Mouse (Mus musculus): ENCODE measurements around the gene Srprb. TPM values are rescaled to one million over a fixed set of nuclear protein-coding genes. Genes with fewer than 3 reads are reported as not detected.

Srprb gene
- polyA plus RNA-seq, 2 experiments = 17.1 to 18.4 TPM

DNA sequence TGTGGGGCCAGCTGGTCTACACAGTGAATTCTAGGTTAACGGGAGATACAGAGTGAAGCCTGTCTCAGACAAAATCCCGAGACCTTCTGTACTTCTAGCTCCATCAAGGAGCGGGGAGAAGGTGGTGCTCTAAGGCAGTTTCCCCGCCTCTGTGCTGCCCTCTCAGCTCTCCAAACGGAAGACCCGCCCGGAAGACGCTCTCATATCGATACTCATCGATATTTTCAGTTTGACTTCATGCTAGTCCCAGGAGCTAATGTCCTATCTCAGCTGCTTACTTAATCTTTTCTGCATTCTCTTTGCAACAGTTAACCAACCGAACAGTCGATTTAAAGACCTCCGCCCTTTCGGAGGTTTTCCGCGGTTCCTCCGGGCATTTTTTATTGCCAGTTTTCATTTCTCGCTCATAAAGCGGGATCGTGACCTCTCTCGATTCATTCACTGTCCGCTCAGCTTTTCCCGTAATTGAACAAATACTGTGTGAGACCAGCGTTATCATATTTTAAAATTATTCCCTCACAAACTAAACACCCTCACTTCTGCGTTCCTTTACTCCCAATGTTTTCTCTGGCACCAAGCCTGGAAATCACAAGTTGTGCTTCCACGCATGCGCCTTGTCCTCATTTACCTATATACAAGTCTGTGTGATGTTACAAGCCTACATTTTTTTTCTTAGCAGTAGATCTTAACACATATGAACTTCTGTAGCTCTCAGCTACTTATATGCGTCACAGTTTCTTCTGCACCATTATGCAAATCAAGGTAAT is 10.9 kb upstream of the Srprb start:
- WGBS (ENCODE audit: insufficient replicate concordance) = 72% methylated on average over 28 of the region's 28 CpGs
- H3K9me3 ChIP-seq (ENCODE audit: control insufficient read depth, low read length) = no peaks in the 10 kb centered on the region
- no peak overlapping the region for H3K4me2 ChIP-seq (ENCODE audit: low read depth)
- TF ChIP-seq EP300 (IDR thresholded peaks at IDR 0.05; ENCODE audit: low read depth) (no peak), CTCF (IDR thresholded peaks at IDR 0.05; ENCODE audit: low read depth) (no peak)
- no peak overlapping the region for H3K4me3 ChIP-seq (ENCODE audit: insufficient read depth in 1 of 2, low read depth in 2 of 2, low read length in 2 of 2)
- no peaks in the 10 kb centered on the region; the same call in 1 of the 2 replicates for H3K36me3 ChIP-seq (replicated peaks; ENCODE audit: control insufficient read depth, insufficient read depth, low read depth)
- no peak overlapping the region for H3K27ac ChIP-seq
- H3K27me3 ChIP-seq (ENCODE audit: control insufficient read depth, insufficient read depth, low read length) = no peaks in the 10 kb centered on the region
- ATAC-seq (ENCODE audit: insufficient read depth) = no peak
- no peak overlapping the region for H3K9ac ChIP-seq (replicated peaks)
- peaks cover 0 to 3% of the 10 kb centered on the region in 2 experiments; a peak in 2 of 4 replicates for H3K4me1 ChIP-seq (replicated peaks; ENCODE audit: control insufficient read depth in 2 of 2, insufficient read depth in 2 of 2, low read length in 1 of 2)
- no peak for DNase-seq (ENCODE audit: low read depth in 3 of 3, low spot score in 3 of 3)

DNA sequence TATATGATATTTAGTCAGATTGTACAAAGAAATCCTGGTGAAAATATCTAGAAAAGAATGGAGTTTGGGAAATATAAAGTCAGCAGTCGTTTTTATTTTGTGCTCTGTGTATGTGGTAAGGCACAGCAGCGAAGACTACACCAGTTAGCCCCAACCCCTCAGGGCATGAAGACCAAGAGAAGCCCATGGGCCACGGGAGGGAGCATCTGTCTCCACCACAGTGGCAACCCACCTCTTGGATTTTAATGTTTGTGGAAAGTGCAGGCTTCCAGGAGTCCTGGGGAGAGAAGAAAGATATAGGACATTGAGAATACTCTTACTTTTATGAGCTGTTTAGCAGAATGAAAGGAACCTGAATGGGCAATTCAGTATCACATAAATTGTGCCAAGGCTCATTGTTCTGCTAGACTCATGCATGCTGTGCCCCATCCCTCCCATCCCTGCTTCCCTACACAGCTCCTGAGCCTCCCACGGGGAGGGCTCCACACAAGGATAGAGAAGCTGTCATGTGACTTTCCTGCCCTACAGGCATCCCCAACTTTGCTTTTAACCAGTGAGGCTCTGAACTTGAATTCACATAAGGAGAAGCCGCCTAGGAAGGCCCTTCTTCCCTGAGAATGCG is 7.0 kb upstream of the Srprb start:
- ATAC-seq (ENCODE audit: insufficient read depth) (no peak), DNase-seq (ENCODE audit: low read depth in 3 of 3, low spot score in 3 of 3) (no peak)
- no peak overlapping the region for H3K27ac ChIP-seq
- no peaks in the 10 kb centered on the region for H3K27me3 ChIP-seq (ENCODE audit: control insufficient read depth, insufficient read depth, low read length)
- H3K9ac ChIP-seq (replicated peaks) = no peak overlapping the region
- H3K4me1 ChIP-seq (replicated peaks; ENCODE audit: control insufficient read depth in 2 of 2, insufficient read depth in 2 of 2, low read length in 1 of 2) = peaks cover 6 to 13% of the 10 kb centered on the region in 2 experiments; a peak in 3 of 4 replicates
- WGBS (ENCODE audit: insufficient replicate concordance) = 53% methylated on average over 6 of the region's 6 CpGs
- H3K4me3 ChIP-seq (ENCODE audit: insufficient read depth in 1 of 2, low read depth in 2 of 2, low read length in 2 of 2) = no peak overlapping the region
- no peak overlapping the region for H3K4me2 ChIP-seq (ENCODE audit: low read depth)
- TF ChIP-seq EP300 (IDR thresholded peaks at IDR 0.05; ENCODE audit: low read depth) (no peak), CTCF (IDR thresholded peaks at IDR 0.05; ENCODE audit: low read depth) (no peak)
- H3K9me3 ChIP-seq (ENCODE audit: control insufficient read depth, low read length) = no peaks in the 10 kb centered on the region
- H3K36me3 ChIP-seq (replicated peaks; ENCODE audit: control insufficient read depth, insufficient read depth, low read depth) = no peaks in the 10 kb centered on the region

DNA sequence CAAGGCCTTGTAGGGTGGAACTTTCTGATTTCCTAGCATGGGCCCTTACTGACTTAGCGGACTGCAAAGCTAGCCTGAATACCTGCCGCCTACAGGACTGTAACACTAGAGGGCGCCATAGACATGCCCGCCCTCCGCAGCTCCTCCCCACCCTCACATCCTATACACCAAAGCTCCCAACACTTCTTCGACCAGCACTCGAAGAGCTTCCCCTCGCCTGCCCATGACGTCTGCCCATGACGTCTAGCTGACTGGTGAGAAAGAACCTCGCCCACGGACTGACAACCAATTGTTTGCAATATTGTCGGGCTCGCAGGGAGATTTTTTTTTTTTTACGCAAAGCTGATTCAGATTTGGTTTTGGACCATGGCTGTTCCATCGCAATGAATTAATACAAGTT is 5.9 kb upstream of the Srprb start:
- TF ChIP-seq CTCF (IDR thresholded peaks at IDR 0.05; ENCODE audit: low read depth) (peak; percentile 97), EP300 (IDR thresholded peaks at IDR 0.05; ENCODE audit: low read depth) (no peak)
- H3K9ac ChIP-seq (replicated peaks) = no peak overlapping the region
- no peaks in the 10 kb centered on the region for H3K27me3 ChIP-seq (ENCODE audit: control insufficient read depth, insufficient read depth, low read length)
- no peak overlapping the region for H3K4me3 ChIP-seq (ENCODE audit: insufficient read depth in 1 of 2, low read depth in 2 of 2, low read length in 2 of 2)
- no peak overlapping the region for H3K27ac ChIP-seq
- peak overlapping the region; percentile 48 for H3K4me2 ChIP-seq (ENCODE audit: low read depth)
- ATAC-seq (ENCODE audit: insufficient read depth) (peak; percentile 68), DNase-seq (ENCODE audit: low read depth in 3 of 3, low spot score in 3 of 3) (peak; percentile 64 to 74 (median 65))
- H3K4me1 ChIP-seq (replicated peaks; ENCODE audit: control insufficient read depth in 2 of 2, insufficient read depth in 2 of 2, low read length in 1 of 2) = peaks cover 6 to 13% of the 10 kb centered on the region in 2 experiments; a peak in 3 of 4 replicates
- no peaks in the 10 kb centered on the region for H3K36me3 ChIP-seq (replicated peaks; ENCODE audit: control insufficient read depth, insufficient read depth, low read depth)
- no peaks in the 10 kb centered on the region for H3K9me3 ChIP-seq (ENCODE audit: control insufficient read depth, low read length)
- 9% methylated on average over 16 of the region's 16 CpGs for WGBS (ENCODE audit: insufficient replicate concordance)

DNA sequence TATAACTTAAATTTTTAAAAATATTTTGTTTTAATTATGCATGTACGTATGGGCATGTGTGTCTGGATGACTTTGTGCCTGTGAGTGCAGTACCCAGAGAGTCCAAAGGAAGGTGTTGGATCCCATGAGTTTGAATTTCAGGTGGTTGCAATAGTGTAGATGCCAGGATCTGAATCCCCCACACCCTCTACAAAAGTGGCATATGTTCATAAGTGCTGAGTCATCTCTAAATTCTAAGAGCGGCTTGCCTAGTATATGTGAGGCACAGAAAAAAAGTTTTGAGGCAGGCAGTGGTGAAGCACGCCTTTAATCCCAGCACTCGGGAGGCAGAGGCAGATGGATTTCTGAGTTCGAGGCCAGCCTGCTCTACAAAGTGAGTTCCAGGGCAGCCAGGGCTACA is 3.8 kb upstream of the Srprb start:
- 60% methylated on average over 5 of the region's 5 CpGs for WGBS (ENCODE audit: insufficient replicate concordance)
- TF ChIP-seq CTCF (IDR thresholded peaks at IDR 0.05; ENCODE audit: low read depth) (no peak), EP300 (IDR thresholded peaks at IDR 0.05; ENCODE audit: low read depth) (no peak)
- Histone ChIP-seq H3K27ac (peak overlapping the region; percentile 2; the same call in 1 of the 2 replicates), H3K4me2 (ENCODE audit: low read depth) (no peak overlapping the region), H3K4me1 (replicated peaks; ENCODE audit: control insufficient read depth in 2 of 2, insufficient read depth in 2 of 2, low read length in 1 of 2) (peaks cover 6 to 13% of the 10 kb centered on the region in 2 experiments; a peak in 3 of 4 replicates), H3K9ac (replicated peaks) (no peak overlapping the region), H3K27me3 (ENCODE audit: control insufficient read depth, insufficient read depth, low read length) (no peaks in the 10 kb centered on the region), H3K4me3 (ENCODE audit: insufficient read depth in 1 of 2, low read depth in 2 of 2, low read length in 2 of 2) (no peak overlapping the region), H3K9me3 (ENCODE audit: control insufficient read depth, low read length) (no peaks in the 10 kb centered on the region), H3K36me3 (replicated peaks; ENCODE audit: control insufficient read depth, insufficient read depth, low read depth) (no peaks in the 10 kb centered on the region)
- DNase-seq (ENCODE audit: low read depth in 3 of 3, low spot score in 3 of 3) (no peak), ATAC-seq (ENCODE audit: insufficient read depth) (peak; percentile 10; the same call in 1 of the 2 replicates)

DNA sequence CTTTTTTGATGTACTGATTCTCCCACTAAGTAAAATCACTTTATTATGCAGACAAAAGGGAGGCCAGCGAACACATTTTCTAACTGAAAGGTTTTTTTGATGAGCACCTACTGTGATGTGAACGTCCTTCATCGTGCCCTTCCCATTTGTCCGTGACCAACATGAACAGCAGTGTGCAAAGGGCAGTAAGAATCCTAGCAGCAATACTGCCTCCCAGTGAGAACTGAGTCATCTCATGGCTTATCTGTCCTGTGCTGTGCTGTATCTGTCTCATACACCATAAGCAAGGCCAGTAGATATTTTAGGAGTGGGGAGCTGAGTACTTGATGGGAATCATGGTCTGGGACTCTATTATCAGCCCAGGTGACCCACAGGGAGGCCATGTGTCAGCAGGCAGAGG is 13.5 kb downstream of the Srprb start:
- DNase-seq (ENCODE audit: low read depth in 3 of 3, low spot score in 3 of 3) (no peak), ATAC-seq (ENCODE audit: insufficient read depth) (no peak)
- Histone ChIP-seq H3K4me2 (ENCODE audit: low read depth) (no peak overlapping the region), H3K9me3 (ENCODE audit: control insufficient read depth, low read length) (no peaks in the 10 kb centered on the region), H3K27ac (no peak overlapping the region), H3K9ac (replicated peaks) (no peak overlapping the region), H3K27me3 (ENCODE audit: control insufficient read depth, insufficient read depth, low read length) (no peaks in the 10 kb centered on the region; the same call in 1 of the 2 replicates), H3K4me1 (replicated peaks; ENCODE audit: control insufficient read depth in 2 of 2, insufficient read depth in 2 of 2, low read length in 1 of 2) (no peaks in the 10 kb centered on the region), H3K4me3 (ENCODE audit: insufficient read depth in 1 of 2, low read depth in 2 of 2, low read length in 2 of 2) (no peak overlapping the region), H3K36me3 (replicated peaks; ENCODE audit: control insufficient read depth, insufficient read depth, low read depth) (peaks cover 5% of the 10 kb centered on the region)
- TF ChIP-seq CTCF (IDR thresholded peaks at IDR 0.05; ENCODE audit: low read depth) (no peak), EP300 (IDR thresholded peaks at IDR 0.05; ENCODE audit: low read depth) (no peak)
- 72% methylated on average over 4 of the region's 4 CpGs for WGBS (ENCODE audit: insufficient replicate concordance)

Data from liver, embryonic 14.5 days (tissue).